Mouse (Mus musculus) erythroblast, embryonic 14.5 days (primary cell): ENCODE data around the gene Mtmr3.

ENCODE experiments used
- GATA1 ChIP-seq: IDR thresholded peaks from 2 replicates; pipeline ENCODE4 v1.6.1; 2012; ENCODE audit warnings: low read length, inconsistent platforms, mixed read lengths
- TAL1 ChIP-seq: IDR thresholded peaks from 3 replicates; pipeline ENCODE4 v1.6.1; 2012; ENCODE audit warnings: low read length, inconsistent platforms, mixed read lengths

DNA sequence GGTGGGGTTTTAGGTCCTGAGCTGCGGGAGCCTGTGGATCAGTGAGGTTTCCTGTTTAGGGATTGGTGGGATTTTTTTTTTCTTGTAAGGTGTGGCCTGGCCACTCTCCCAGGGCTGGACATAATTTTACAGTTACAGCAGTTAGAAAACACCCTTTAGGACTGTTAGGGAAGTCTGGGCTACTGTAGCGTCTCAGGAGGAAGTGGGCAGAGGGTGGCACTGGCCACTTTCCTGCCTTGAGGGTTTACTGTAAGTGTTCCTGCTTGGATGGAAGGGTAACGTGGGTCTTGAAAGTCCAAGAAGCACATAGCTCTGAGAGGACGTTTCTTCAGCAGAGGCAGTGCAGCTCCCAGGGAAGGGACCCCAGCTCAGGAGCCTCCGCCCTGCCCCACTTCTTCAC, 134.0 kb downstream of the Mtmr3 start:
- TF ChIP-seq TAL1 = no peak
- no peak for TF ChIP-seq GATA1
